Mouse (Mus musculus) kidney, adult 2 months (tissue): ENCODE data around the gene Aco2. TPM values are rescaled to one million over a fixed set of nuclear protein-coding genes. Genes with fewer than 3 reads are reported as not detected.

Experiments
- DNase-seq: peaks from one replicate; pipeline ENCODE4 v3.0.0; 2021
- H3K27ac ChIP-seq: fragments of 200-500 bp; 2 replicates; pipeline ENCODE4 v1.5.1; 2012; ENCODE audit warnings: low read depth, low read length, control low read depth, inconsistent platforms; ENCODE audit not compliant: insufficient read depth
- H3K27me3 ChIP-seq: fragments of 200-500 bp; replicated peaks from 2 replicates; pipeline ENCODE4 v1.6.1; 2012; ENCODE audit warnings: mild to moderate bottlenecking, moderate library complexity, low read length, inconsistent platforms; ENCODE audit not compliant: control insufficient read depth, insufficient read depth
- H3K36me3 ChIP-seq: fragments of 200-500 bp; 2 replicates; pipeline ENCODE4 v1.6.1; 2012; ENCODE audit warnings: mild to moderate bottlenecking, moderate library complexity, low read length, inconsistent platforms; ENCODE audit not compliant: control insufficient read depth, insufficient read depth
- H3K4me1 ChIP-seq: fragments of 200-500 bp; 2 replicates; pipeline ENCODE4 v1.6.1; 2011; ENCODE audit warnings: low read length; ENCODE audit not compliant: control insufficient read depth, insufficient read depth
- H3K4me3 ChIP-seq: fragments of 200-500 bp; 2 replicates; pipeline ENCODE4 v1.5.1; 2011; ENCODE audit warnings: mild to moderate bottlenecking, low read depth, low read length, control low read depth; ENCODE audit not compliant: insufficient read depth
- CTCF ChIP-seq: fragments of 200-500 bp; conservative IDR thresholded peaks from 2 replicates; pipeline ENCODE4 v1.5.1; 2011; ENCODE audit warnings: low read depth, mild to moderate bottlenecking, control low read depth, low read length, moderate library complexity, mixed read lengths; ENCODE audit not compliant: insufficient read depth, insufficient read length
- POLR2A ChIP-seq: fragments of 200-500 bp; IDR thresholded peaks from one replicate; pipeline ENCODE4 v1.6.1; 2011; ENCODE audit warnings: low read depth, low read length, control low read depth
- WGBS: fragments of 180-500 bp; shearing (Covaris S2); methylation state at CpG from one replicate; pipeline ENCODE4 v1.1.7; 2018; 5-methylcytosine and 5-hydroxymethylcytosine counted together
- polyA plus RNA-seq: library from polyadenylated mRNA; depleted of rRNA; stranded (reverse); fragments of >200 nt; gene quantifications from 2 replicates; pipeline ENCODE4 v1.2.3, GENCODE M21; 2012

Gene Aco2
- polyA plus RNA-seq, 1 experiment, result 915 TPM

DNA sequence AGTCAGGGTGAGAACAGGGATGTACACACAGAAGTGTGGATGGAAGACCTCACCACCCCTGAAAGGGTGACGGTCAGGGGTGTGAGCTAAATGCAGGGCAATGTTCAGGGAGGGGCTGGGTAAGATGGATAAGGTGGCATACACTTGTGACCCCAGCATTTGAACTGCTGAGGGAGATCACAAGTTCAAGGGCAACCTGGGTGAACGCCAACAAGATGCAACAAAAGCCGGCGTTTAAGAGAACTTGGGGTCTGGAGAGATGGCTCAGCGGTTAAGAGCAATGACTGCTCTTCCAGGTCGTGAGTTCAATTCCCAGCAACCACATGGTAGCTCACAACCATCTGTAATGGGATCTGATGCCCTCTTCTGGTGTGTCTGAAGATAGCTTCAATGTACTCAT, 82.6 kb downstream of the Aco2 start:
- DNase-seq, result no peak
- WGBS, result 94% methylated on average over 6 of the region's 6 CpGs
- no peak overlapping the region for H3K27ac ChIP-seq
- no peaks in the 10 kb centered on the region; the same call in 1 of the 2 replicates for H3K36me3 ChIP-seq
- H3K4me3 ChIP-seq, result no peak overlapping the region
- H3K4me1 ChIP-seq, result no peaks in the 10 kb centered on the region
- no peak for TF ChIP-seq CTCF
- TF ChIP-seq POLR2A, result no peak
- H3K27me3 ChIP-seq, result no peaks in the 10 kb centered on the region

DNA sequence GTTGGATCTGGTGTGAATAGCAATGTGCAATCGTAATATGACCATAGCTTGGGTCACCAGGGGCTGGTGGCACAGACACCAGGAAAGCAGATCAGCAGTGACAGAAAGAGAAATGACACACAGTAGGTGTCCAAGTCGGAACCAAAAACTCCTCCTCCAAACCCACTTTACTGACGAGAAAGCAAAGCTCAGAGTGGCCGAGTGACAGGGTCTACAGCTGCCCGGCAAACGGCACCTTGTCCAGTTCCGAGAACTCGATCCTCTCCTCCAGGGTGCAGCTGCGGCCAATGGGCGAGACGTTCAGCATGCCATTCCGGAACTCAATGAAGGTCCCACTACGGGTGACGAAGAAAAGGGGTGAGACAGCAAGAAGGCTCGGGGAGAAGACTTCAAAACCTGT, 83.3 kb downstream of the Aco2 start:
- Histone ChIP-seq H3K27me3 (no peaks in the 10 kb centered on the region), H3K4me1 (no peaks in the 10 kb centered on the region), H3K4me3 (no peak overlapping the region), H3K27ac (no peak overlapping the region), H3K36me3 (no peaks in the 10 kb centered on the region; the same call in 1 of the 2 replicates)
- TF ChIP-seq POLR2A (no peak), CTCF (no peak)
- no peak for DNase-seq
- WGBS, result 93% methylated on average over 15 of the region's 15 CpGs

DNA sequence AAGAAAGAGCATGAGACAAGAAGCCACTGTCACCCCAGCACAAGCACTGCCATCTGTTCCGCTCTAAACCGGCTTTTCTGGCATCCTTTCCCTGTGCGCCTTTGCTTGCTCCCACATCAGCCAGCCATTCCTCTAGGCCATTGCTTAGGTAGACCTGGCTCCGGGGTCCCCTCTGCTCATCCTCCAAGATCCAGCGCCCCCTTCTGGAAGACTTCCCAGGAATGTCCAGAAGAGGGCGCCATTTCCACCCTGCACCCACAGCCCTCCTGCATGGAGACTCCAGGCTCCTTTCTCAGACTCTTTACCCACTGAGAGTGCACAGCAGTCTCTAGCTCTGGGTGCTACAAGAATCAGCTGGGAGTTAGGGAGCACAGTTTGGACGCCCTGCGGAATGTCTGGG, 84.3 kb downstream of the Aco2 start:
- H3K27ac ChIP-seq, result no peak overlapping the region
- H3K4me1 ChIP-seq, result no peaks in the 10 kb centered on the region
- H3K4me3 ChIP-seq, result no peak overlapping the region
- DNase-seq, result peak; percentile 50
- no peaks in the 10 kb centered on the region for H3K27me3 ChIP-seq
- 65% methylated on average over 8 of the region's 8 CpGs for WGBS
- TF ChIP-seq CTCF, result peak; percentile 74
- no peak for TF ChIP-seq POLR2A
- no peaks in the 10 kb centered on the region; the same call in 1 of the 2 replicates for H3K36me3 ChIP-seq

DNA sequence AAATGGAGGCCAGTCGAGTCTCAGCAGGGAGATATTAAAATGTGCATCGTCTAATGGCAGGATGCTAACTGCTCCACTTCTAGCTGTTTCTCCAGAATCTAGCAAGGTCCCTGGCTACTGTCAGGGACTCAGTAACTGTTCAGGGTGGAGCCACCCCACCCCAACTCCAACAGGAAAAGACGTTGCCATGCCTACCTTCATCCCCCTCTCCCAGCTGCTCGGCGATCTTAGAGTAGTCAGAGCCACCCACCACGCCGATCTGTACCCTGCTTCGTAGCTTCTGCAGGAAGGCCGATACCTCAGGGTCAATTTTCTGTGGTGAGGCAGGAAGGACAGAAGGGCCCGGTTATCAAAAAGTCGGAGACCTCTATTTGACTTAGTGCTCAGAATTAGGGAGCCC, 85.5 kb downstream of the Aco2 start:
- TF ChIP-seq CTCF, result no peak
- no peak for TF ChIP-seq POLR2A

DNA sequence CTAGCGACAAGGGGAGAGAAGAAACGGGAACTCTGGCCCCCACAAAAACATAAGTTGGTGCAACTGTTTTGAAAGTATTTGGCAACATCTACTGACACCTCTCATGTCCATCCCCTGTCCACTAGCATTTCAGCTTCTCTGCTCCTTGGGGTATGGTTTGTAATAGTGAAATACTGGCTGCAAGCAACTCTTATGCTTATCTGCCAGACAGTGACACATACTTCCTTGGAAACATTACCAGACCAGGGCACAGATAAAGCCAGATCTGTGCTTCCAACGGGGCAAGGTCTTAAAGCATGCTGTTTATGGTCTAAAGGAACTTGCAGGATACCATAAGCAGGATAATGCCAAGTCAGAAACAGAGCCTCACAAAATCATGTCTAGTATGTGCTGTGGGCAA, 86.8 kb downstream of the Aco2 start:
- Histone ChIP-seq H3K4me3 (no peak overlapping the region), H3K4me1 (no peaks in the 10 kb centered on the region), H3K27ac (no peak overlapping the region), H3K36me3 (no peaks in the 10 kb centered on the region; the same call in 1 of the 2 replicates), H3K27me3 (no peaks in the 10 kb centered on the region)
- 90% methylated on average over 3 of the region's 3 CpGs for WGBS
- DNase-seq, result no peak
- TF ChIP-seq POLR2A (no peak), CTCF (no peak)

More for the DNA sequence above, 85.5 kb downstream of the Aco2 start:
- no peak overlapping the region for H3K4me3 ChIP-seq
- H3K4me1 ChIP-seq, result no peaks in the 10 kb centered on the region
- DNase-seq, result no peak
- H3K36me3 ChIP-seq, result no peaks in the 10 kb centered on the region; the same call in 1 of the 2 replicates
- WGBS, result 86% methylated on average over 11 of the region's 11 CpGs
- no peak overlapping the region for H3K27ac ChIP-seq
- no peaks in the 10 kb centered on the region for H3K27me3 ChIP-seq

DNA sequence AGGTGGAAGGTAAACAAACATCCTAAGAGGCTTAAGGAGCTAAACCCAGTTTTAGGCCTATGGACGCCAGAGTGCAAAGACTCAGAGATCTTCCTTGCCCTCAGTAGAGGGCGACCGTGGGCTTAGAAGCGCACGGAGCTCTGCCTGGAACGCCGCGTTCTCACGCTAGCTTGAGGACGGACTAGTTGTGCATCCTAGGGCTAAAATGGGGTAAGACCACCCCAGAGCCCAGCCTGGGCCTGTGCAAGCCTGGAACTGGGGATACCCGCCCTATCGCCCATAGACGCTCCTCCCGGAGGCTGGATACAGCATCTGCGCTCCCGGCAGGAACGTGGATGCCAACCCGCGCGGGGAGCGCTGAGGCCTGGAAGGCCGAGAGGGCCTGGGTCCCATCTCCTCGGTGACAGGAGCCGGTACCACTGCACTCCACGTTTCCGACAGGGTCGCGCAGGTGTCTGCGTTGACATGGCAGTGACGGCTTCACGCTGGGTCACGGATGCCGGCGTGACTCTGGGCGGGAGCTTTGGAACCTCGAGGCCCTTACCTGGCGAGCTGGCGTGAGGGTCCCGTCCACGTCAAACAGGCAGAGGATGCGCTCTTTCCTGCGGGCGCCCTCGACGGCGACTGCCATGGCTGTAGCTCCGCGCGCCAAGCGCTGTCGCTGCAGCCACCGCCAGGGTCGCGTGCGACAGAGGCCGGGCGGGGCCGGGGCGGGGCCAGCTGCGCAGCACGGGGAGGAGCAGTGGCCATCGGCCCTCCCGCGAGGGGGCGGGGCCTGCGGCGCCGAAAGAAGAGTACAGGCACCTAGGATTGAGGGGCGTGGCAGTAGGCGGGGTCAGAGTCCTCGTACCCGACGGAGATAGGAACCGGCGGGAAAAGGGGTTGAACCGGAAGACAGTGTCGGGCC, 88.3 kb downstream of the Aco2 start, which contains the start of gene Pmm1:
Pmm1 (minus strand) TSS at position 760 of the 907 bp plus-strand sequence.
- Histone ChIP-seq H3K4me3 (peak within 1 kb of the TSS; percentile 64), H3K27me3 (no peaks in the 10 kb centered on the region), H3K27ac (peak within 1 kb of the TSS; percentile 41; the same call in 1 of the 2 replicates), H3K36me3 (no peaks in the 10 kb centered on the region; the same call in 1 of the 2 replicates), H3K4me1 (no peaks in the 10 kb centered on the region)
- no peak for TF ChIP-seq POLR2A
- TF ChIP-seq CTCF, result peak; percentile 85
- WGBS, result under 1% methylated on average over 77 of the region's 77 CpGs
- peak; percentile 99 for DNase-seq

DNA sequence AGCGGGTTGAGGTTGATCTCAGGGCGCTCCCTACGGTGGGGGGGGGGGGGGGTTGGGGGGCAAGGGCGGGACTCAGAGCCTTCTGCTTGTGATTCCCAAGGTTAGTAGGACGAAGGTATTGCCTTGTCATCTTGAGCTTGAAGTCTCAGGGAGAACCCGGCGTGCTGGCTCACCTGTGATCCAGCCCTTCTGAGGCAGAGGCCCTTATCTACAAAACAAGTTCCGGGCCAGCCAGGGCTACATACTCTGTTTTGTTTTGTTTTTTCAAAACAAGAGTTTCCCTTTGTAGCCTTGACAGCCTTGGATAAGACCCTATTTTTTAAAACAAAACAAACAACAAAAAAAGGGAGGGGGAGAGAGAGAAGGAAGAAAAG, 89.0 kb downstream of the Aco2 start:
- no peaks in the 10 kb centered on the region for H3K27me3 ChIP-seq
- no peak for DNase-seq
- TF ChIP-seq POLR2A (no peak), CTCF (no peak)
- H3K27ac ChIP-seq, result peak overlapping the region; percentile 41; the same call in 1 of the 2 replicates
- H3K4me1 ChIP-seq, result no peaks in the 10 kb centered on the region
- 2% methylated on average over 6 of the region's 8 CpGs for WGBS
- no peaks in the 10 kb centered on the region for H3K36me3 ChIP-seq
- H3K4me3 ChIP-seq, result peak overlapping the region; percentile 30; the same call in 1 of the 2 replicates
